Mouse (Mus musculus) cerebellum, adult 11 months (tissue): ENCODE measurements around the gene Actr6.
"Not testable (repeated sequence)": the region's sequence is repeated elsewhere in the genome, so short reads cannot be mapped to it uniquely, and the experiment has no call there.

Experiments used
- DNase-seq: peaks from one replicate; pipeline ENCODE4 v3.0.0; 2022

Actr6 gene

GRCm38 (mm10) chr10:89737887-89738286 lies 5.8 kb upstream of the Actr6 start:
- DNase-seq, result no peak

- DNase-seq, result no peak
Observed at GRCm38 (mm10) chr10:89737092-89737491, 5.0 kb upstream of the Actr6 start.

- no peak for DNase-seq
Observed at GRCm38 (mm10) chr10:89731341-89731740, 754 bp downstream of the Actr6 start.

- DNase-seq, result no peak
Observed at GRCm38 (mm10) chr10:89730386-89730785, 1.7 kb downstream of the Actr6 start.

GRCm38 (mm10) chr10:89722247-89723195 lies 9.6 kb downstream of the Actr6 start:
- DNase-seq, result no peak

GRCm38 (mm10) chr10:89720796-89721195 lies 11.3 kb downstream of the Actr6 start:
- no peak for DNase-seq

- DNase-seq, result no peak
Observed at GRCm38 (mm10) chr10:89720252-89720651, 11.8 kb downstream of the Actr6 start.

GRCm38 (mm10) chr10:89714910-89715309 lies 17.2 kb downstream of the Actr6 start:
- no peak for DNase-seq

GRCm38 (mm10) chr10:89708720-89709119 lies 23.4 kb downstream of the Actr6 start:
- DNase-seq, result no peak

GRCm38 (mm10) chr10:89707397-89707796 lies 24.7 kb downstream of the Actr6 start:
- no peak for DNase-seq

- no peak for DNase-seq
Observed at GRCm38 (mm10) chr10:89703042-89703441, 29.1 kb downstream of the Actr6 start.

GRCm38 (mm10) chr10:89697956-89698355 lies 34.1 kb downstream of the Actr6 start:
- no peak for DNase-seq

GRCm38 (mm10) chr10:89696270-89696669 lies 35.8 kb downstream of the Actr6 start:
- not testable (repeated sequence) for DNase-seq

- DNase-seq, result no peak
Observed at GRCm38 (mm10) chr10:89695194-89695911, 36.7 kb downstream of the Actr6 start.

GRCm38 (mm10) chr10:89690021-89690420 lies 42.1 kb downstream of the Actr6 start:
- no peak for DNase-seq

- no peak for DNase-seq
Observed at GRCm38 (mm10) chr10:89687455-89687854, 44.6 kb downstream of the Actr6 start.

- DNase-seq, result peak; percentile 95
Observed at GRCm38 (mm10) chr10:89686139-89686808, 45.8 kb downstream of the Actr6 start, which contains the start of gene Scyl2. Scyl2 (minus strand) TSS chr10:89686285.

- no peak for DNase-seq
Observed at GRCm38 (mm10) chr10:89685391-89686138, 46.5 kb downstream of the Actr6 start.

- no peak for DNase-seq
Observed at GRCm38 (mm10) chr10:89682961-89683360, 49.1 kb downstream of the Actr6 start.

GRCm38 (mm10) chr10:89682157-89682556 lies 49.9 kb downstream of the Actr6 start:
- no peak for DNase-seq

- DNase-seq, result no peak
Observed at GRCm38 (mm10) chr10:89681706-89682105, 50.4 kb downstream of the Actr6 start.

- DNase-seq, result no peak
Observed at GRCm38 (mm10) chr10:89680517-89680916, 51.6 kb downstream of the Actr6 start.
